Mouse (Mus musculus) c-Kit-positive CD71-negative TER-119-negative erythroid progenitor cells, embryonic 14.5 days (primary cell): Measurements from ENCODE around the gene Rhox1.
"Not testable (repeated sequence)": the region's sequence is repeated elsewhere in the genome, so short reads cannot be mapped to it uniquely, and the experiment has no call there.

ENCODE experiments used
- DNase-seq: peaks from one replicate; pipeline ENCODE4 v3.0.0-alpha.2; 2013; ENCODE audit warnings: low read depth

The Rhox1 gene

GRCm38 (mm10) chrX:37222158-37222557, at the start of gene Rhox1:
TSS of gene Rhox1 (minus strand) at chrX:37222258.
- DNase-seq, result not testable (repeated sequence)

DNA sequence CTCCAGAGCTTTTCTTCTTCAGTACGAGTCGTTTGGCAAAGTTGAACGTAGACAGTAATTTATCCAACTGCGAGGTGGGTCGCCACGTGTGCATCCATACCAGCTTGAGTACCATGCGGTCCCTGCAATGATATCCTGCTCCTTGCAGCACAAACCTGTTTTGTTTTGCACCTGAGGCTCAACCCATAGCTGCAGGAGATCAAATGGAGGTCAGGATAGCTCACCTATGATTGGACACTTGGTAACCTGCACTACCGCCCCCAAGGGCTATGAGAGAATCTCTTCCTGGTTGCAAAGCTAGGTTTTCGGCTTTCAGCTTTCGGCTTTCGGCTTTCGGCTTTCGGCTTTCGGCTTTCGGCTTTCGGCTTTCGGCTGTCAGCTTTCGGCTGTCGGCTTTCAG, 43.0 kb upstream of the Rhox1 start, which contains the start of gene Rhox4a:
Gene Rhox4a (plus strand): TSS at position 301 of the 400 bp plus-strand sequence.
- DNase-seq, result not testable (repeated sequence)

DNA sequence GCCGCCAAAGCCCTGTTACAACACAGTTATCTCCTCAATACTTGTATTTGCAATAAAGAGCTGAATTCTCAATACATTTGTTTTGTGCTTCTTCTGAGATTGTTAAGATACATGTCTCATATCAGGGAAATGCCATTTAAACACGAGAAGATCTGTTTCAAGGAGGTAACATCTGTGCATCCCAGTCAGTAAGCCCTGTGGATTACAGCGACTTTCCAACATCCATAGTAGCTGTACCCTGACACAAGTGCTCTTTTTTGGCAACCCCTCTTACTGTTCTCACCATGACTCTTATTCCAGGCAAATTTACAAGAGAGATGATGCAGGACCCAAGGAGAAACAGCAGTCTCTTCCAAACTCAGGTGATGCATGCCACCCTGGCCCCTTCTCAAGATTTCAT, 27.6 kb upstream of the Rhox1 start, which contains the start of gene Rhox3a:
Gene Rhox3a (plus strand): TSS at position 301 of the 400 bp plus-strand sequence.
- DNase-seq, result not testable (repeated sequence)

DNA sequence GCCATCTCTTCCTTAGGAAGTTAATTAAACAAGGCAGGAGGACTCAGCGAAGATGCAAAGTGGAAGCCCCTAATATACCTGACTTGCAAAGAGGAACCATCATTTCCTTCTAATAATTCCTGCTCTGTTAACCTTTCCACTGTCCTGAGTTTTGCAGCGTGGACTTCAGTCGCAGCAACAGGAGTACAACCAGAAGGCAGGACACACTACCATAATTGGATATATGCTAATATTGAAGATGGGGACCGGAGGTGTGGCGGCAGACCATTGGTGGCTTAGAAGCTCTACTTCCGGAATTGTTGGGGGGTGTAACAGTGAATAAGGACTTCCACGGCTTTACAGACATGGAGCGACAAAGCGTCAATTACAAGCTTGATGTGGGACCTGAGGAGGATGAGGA, 22.6 kb upstream of the Rhox1 start, which contains the start of gene Rhox2a:
Gene Rhox2a (plus strand): TSS at position 301 of the 400 bp plus-strand sequence.
- DNase-seq, result not testable (repeated sequence)

DNA sequence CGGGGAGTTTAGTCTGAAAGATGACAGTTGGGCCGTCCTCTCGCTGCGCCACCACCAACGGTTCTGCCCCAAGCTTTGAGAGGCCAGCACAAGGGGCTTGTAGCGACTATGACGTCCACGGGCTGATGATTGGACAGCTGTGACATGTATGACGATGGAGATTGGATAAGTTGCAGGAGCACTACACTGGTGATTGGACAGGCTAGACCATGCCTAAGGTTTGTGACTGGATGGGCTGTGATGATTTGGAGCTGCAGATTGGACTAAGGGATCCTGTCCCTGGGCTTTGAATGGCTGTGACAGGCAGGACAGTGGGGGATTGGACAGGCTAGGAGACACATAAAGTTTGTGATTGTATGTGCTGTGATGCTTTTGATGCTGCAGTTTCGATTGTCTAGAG, 11.1 kb downstream of the Rhox1 start, which contains the start of gene Gm9:
Gene Gm9 (minus strand): TSS at position 101 of the 400 bp plus-strand sequence.
- DNase-seq, result no peak

DNA sequence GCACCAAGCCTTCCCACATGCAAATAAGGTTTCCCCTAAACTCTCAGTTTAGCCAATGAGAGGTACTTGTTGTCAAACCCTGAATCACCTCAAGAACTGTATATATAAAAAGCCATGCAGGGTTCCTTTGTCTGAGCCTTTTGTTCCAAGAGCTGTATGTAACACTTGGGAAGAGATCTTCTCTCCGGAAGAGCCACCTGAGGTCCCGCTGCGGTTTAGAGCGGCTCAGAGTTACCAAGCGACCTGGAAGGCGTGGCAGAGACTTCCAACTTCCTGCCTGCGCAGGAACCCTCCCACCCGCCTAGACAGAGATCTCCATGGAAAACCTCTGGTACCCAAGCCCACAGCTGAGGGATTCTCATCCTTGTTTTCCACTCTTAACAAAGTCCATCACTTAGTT, 23.4 kb downstream of the Rhox1 start:
- no peak for DNase-seq

DNA sequence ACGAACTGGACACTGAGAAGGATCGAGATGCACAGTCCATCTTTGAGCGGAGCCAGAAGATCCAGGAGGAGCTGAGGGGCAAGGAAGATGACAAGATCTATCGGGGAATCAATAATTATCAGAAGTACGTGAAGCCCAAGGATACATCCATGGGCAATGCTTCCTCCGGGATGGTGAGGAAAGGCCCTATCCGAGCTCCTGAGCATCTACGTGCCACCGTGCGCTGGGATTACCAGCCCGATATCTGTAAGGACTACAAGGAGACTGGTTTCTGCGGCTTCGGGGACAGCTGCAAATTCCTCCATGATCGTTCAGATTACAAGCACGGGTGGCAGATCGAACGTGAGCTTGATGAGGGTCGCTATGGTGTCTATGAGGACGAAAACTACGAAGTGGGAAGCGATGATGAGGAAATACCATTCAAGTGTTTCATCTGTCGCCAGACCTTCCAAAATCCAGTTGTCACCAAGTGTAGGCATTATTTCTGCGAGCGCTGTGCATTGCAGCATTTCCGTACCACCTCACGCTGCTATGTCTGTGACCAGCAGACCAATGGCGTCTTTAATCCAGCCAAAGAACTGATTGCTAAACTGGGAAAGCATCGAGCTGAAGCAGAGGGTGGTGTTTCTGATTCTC, 30.2 kb downstream of the Rhox1 start:
- DNase-seq, result no peak

DNA sequence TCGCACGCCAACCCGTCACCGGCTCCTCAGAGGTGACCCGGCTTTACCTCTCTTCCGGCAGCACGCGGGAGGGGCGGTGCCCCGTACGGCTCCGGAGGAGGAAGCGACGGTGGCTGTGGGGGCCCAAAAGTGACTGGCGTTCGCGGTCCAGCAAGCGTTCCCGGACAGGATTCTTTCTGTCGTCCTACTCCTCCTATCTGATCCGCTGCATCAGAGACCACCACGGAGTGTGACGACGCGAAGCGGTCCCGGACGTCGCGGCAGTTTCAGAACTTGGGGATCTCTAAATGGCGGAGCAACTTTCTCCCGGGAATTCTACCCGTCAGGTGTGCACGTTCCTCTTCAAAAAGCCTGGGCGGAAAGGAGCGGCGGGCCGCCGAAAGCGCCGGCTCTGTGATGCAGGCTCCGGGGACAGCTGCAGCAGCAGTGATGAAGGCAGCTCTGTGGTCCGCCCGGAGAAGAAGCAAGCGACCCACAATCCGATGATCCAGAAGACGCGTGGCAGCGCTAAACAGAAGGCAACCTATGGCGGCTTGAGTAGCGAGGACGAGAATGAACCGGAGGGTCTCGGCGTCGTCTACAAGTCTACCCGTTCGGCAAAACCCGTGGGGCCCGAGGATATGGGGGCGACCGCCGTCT, 30.8 kb downstream of the Rhox1 start, which contains the start of the genes Ndufa1 and Rnf113a1:
Gene Ndufa1 (minus strand): TSS at position 59 of the 639 bp plus-strand sequence.
Gene Rnf113a1 (plus strand): TSS at position 141 of the 639 bp plus-strand sequence.
- peak; percentile 48 for DNase-seq

DNA sequence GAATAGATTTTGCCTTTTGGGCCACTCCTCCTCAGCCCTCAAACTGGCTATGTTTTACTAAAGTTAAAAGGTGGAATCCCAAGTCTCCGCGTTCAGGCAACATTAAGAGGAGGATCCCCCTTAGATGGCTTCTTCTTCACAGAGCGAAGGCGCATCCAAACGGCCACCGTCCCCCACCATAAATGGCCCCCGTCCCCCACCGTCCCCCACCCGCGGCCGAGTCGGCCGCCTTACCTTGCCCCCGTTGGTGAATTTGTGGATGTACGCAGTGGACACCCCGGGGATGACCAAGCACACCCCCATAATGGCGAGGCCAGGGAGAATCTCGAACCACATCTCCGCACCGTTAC, 31.3 kb downstream of the Rhox1 start:
- DNase-seq, result peak; percentile 10

- not testable (repeated sequence) for DNase-seq
Observed at GRCm38 (mm10) chrX:37184401-37184800, 37.7 kb downstream of the Rhox1 start.

DNA sequence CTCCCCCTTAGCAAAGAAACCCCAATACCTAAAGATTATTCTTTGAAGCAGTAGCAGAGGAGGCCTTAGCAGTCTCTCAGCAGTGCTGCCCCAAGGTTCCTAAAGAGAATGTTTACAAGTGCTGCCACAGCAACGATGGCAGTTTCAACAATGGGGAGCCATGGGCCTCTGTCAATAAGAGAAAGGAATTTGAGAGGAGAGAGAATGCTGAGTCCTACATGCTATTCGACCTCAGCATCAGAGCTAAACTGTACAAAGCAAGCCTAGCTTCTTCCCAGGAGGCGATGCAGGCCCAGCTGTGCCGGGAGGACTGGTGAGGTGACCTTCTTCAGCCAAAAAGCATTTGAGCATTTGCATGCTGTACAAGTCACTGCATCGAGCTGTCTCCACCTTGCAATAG, 53.3 kb downstream of the Rhox1 start, which contains the start of gene Akap14:
Gene Akap14 (minus strand): TSS at position 101 of the 400 bp plus-strand sequence.
- DNase-seq, result no peak

GRCm38 (mm10) chrX:37167085-37167484, 55.0 kb downstream of the Rhox1 start:
- DNase-seq, result peak; percentile 39
